Mouse (Mus musculus) ES-CJ7 (cell line): Measurements from ENCODE around the gene Tex22.

Experiments
- DNase-seq: peaks from one replicate; pipeline ENCODE4 v3.0.0; 2011; ENCODE audit warnings: low read depth, low spot score

The Tex22 gene

GRCm38 (mm10) chr12:113137260-113138213 lies 63.2 kb downstream of the Tex22 start:
- no peak for DNase-seq

- no peak for DNase-seq
These were observed 64.0 kb downstream of the Tex22 start for GRCm38 (mm10) chr12:113138291-113138690.
